Mouse (Mus musculus): ENCODE measurements around the gene Pate2. TPM values are rescaled to one million over a fixed set of nuclear protein-coding genes. Genes with fewer than 3 reads are reported as not detected.

Pate2 gene
- 1.4 and 1.5 TPM in 2 replicates for polyA plus RNA-seq (2012; rRNA removed)

GRCm38 (mm10) chr9:35569571-35570534 lies at the start of gene Pate2, which contains the start of gene Hyls1:
TSS of gene Pate2 (plus strand) at chr9:35570284.
TSS of gene Hyls1 (minus strand) at chr9:35570398.

GRCm38 (mm10) chr9:35558257-35559008 lies 11.7 kb upstream of the Pate2 start, which contains the start of the genes Ddx25 and Pus3:
TSS of gene Ddx25 (minus strand) at chr9:35558528.
TSS of gene Pus3 (plus strand) at chr9:35558595.

DNA sequence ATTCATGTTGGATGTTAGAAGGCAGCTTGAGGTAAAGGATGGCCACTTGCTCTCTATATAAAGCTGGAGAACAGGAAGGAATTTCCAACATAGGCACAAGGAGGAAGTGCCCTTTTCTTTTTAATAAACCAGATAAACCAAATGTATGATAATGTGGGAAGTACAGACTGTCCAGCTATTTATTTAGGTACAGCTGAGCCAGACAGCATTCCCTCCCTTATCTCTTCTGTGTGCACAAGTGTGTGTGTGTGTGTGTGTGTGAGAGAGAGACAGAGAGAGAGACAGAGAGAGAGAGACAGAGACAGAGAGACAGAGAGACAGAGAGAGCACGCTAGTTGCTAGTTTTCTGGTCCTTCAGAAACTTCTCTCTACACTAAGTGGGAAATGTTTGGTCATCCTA lies 41.8 kb downstream of the Pate2 start, which contains the start of gene Pate4:
Pate4 (minus strand) TSS at position 101 of the 400 bp plus-strand sequence.

DNA sequence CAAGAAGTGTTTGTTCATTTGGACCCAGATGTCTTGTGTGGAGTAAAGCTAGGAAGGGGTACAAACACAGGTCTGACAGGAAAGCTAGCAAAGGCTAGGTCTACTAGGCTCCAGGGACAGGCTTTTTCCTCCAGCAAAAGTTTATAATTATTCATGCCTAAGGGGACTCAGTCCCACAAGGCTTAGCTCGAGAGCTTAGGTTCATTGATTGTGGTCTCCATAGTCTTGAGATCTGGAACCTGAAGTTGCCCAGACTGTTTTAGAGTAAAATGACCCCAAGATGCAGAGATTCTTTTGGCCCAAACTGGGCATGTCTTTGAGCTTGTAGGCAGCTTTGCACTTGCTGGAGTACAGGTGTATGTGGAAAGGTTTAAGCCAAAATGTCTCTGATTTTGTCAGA lies 78.0 kb downstream of the Pate2 start, which contains the start of gene Pate3:
Pate3 (minus strand) TSS at position 101 of the 400 bp plus-strand sequence.

DNA sequence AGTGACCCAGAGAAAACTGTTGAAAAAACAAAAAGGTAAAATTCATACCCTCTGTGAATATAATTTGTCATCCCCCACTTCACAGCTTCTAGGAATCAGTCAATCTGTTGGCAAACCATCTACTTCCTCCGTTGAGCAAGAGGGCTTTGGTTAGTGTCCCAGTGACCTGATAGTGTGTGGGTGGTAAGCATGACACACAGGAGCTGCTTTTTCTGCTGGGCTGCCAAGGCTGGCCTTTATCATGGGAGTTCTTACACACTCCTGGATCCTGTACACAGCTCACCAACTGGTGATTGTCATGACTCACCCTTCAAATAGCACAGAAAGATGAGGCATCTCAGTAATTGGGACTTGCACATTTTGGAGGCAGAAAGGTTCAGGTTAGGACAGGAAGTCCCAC lies 116.9 kb downstream of the Pate2 start, which contains the start of gene Pate1:
Pate1 (minus strand) TSS at position 378 of the 400 bp plus-strand sequence.

Other genes with a start within 250 kb of the Pate2 start
- 31.8 and 35.3 TPM in 2 replicates for gene Cdon, start 149.2 kb upstream of the Pate2 start, polyA plus RNA-seq (2012; rRNA removed)
- gene Gm1113, start 52.0 kb upstream of the Pate2 start, polyA plus RNA-seq (2012; rRNA removed), result not detected in 2 replicates
- 11.2 and 11.4 TPM in 2 replicates for gene Ddx25, start 11.8 kb upstream of the Pate2 start, polyA plus RNA-seq (2012; rRNA removed)
- 19.5 and 22.1 TPM in 2 replicates for gene Pus3, start 11.7 kb upstream of the Pate2 start, polyA plus RNA-seq (2012; rRNA removed)
- 12.2 and 16.0 TPM in 2 replicates for gene Hyls1, start 114 bp downstream of the Pate2 start, polyA plus RNA-seq (2012; rRNA removed)
- not detected in 2 replicates for gene Pate4, start 41.7 kb downstream of the Pate2 start, polyA plus RNA-seq (2012; rRNA removed)
- gene Pate3, start 77.9 kb downstream of the Pate2 start, polyA plus RNA-seq (2012; rRNA removed), result not detected in 2 replicates
- not detected in 2 replicates for gene Pate1, start 117.1 kb downstream of the Pate2 start, polyA plus RNA-seq (2012; rRNA removed)
- gene Gm17677, start 170.8 kb downstream of the Pate2 start, polyA plus RNA-seq (2012; rRNA removed), result not detected in 2 replicates
- gene Gm17727, start 207.8 kb downstream of the Pate2 start, polyA plus RNA-seq (2012; rRNA removed), result not detected in 2 replicates
- gene Gm27235, start 219.8 kb downstream of the Pate2 start, polyA plus RNA-seq (2012; rRNA removed), result not detected in 2 replicates
- gene D730048I06Rik, start 219.8 kb downstream of the Pate2 start, polyA plus RNA-seq (2012; rRNA removed), result not detected in 2 replicates

Data from central nervous system, embryonic 14 days (tissue).